Mouse (Mus musculus) midbrain, postnatal 0 days (tissue): ENCODE results near the gene Prex1. TPM values are rescaled to one million over a fixed set of nuclear protein-coding genes. Genes with fewer than 3 reads are reported as not detected.

Experiments used
- ATAC-seq: fragments of 200-750 bp; cut with Nextera tagmentation; 2 replicates; pipeline ENCODE4 v1.8.0; 2017; ENCODE audit warnings: moderate number of reproducible peaks, mild to moderate bottlenecking, moderate TSS enrichment, moderate library complexity; ENCODE audit not compliant: low FRiP score
- DNase-seq: peaks from one replicate; pipeline ENCODE4 v3.0.0-alpha.2; 2015; ENCODE audit warnings: low spot score
- H3K27ac ChIP-seq: fragments of 300-500 bp; sonication (generic); 2 replicates; pipeline ENCODE4 v1.5.1; 2014; ENCODE audit warnings: low read depth, mild to moderate bottlenecking, low read length, mixed read lengths
- H3K27me3 ChIP-seq: fragments of 300-500 bp; sonication (generic); 2 replicates; pipeline ENCODE4 v1.6.1; 2014; ENCODE audit warnings: low read length, control low read depth, mixed read lengths; ENCODE audit not compliant: insufficient read depth
- H3K36me3 ChIP-seq: fragments of 300-500 bp; sonication (generic); 2 replicates; pipeline ENCODE4 v1.6.1; 2014; ENCODE audit warnings: low read length, control low read depth, mixed read lengths; ENCODE audit not compliant: insufficient read depth
- H3K4me1 ChIP-seq: fragments of 300-500 bp; sonication (generic); 2 replicates; pipeline ENCODE4 v1.6.1; 2014; ENCODE audit warnings: mild to moderate bottlenecking, control low read depth, antibody characterized with exemption, low read length, mixed read lengths; ENCODE audit not compliant: insufficient read depth
- H3K4me2 ChIP-seq: fragments of 300-500 bp; sonication (generic); 2 replicates; pipeline ENCODE4 v1.6.1; 2014; ENCODE audit warnings: low read depth, mild to moderate bottlenecking, low read length, mixed read lengths; ENCODE audit not compliant: poor library complexity, severe bottlenecking
- H3K4me3 ChIP-seq: fragments of 300-500 bp; sonication (generic); 2 replicates; pipeline ENCODE4 v1.5.1; 2014; ENCODE audit warnings: low read depth, mild to moderate bottlenecking, low read length, moderate library complexity
- H3K9ac ChIP-seq: fragments of 300-500 bp; sonication (generic); replicated peaks from 2 replicates; pipeline ENCODE4 v1.6.1; 2014; ENCODE audit warnings: mild to moderate bottlenecking, low read length, moderate library complexity, mixed read lengths; ENCODE audit not compliant: poor library complexity, severe bottlenecking
- H3K9me3 ChIP-seq: fragments of 300-500 bp; sonication (generic); 2 replicates; pipeline ENCODE4 v1.6.1; 2016; ENCODE audit warnings: low read length, control low read depth
- CTCF ChIP-seq: IDR thresholded peaks from 2 replicates; pipeline ENCODE4 v1.5.1; 2016; ENCODE audit warnings: antibody characterized with exemption, mild to moderate bottlenecking
- WGBS: fragments of 180-500 bp; shearing (Covaris S2); extraction: QIAGEN DNeasy Blood & Tissue Kit; methylation state at CpG from one replicate; pipeline ENCODE4 v1.1.7; 2014; 5-methylcytosine and 5-hydroxymethylcytosine counted together
- polyA plus RNA-seq: library from polyadenylated mRNA; unstranded; fragments of >200 nt; fragmentation: Nextera tagmentation; extraction: Ambion mirVana; gene quantifications from 2 replicates; pipeline ENCODE4 v1.2.1, GENCODE M21; 2015
- total RNA-seq: library from RNA; depleted of rRNA; stranded (reverse); fragments of >200 nt; gene quantifications from 2 replicates; pipeline ENCODE4 v1.2.3, GENCODE M21; 2014

The Prex1 gene
- total and polyA plus RNA-seq, 2 experiments from 2014 or later, result 17.4 to 53.8 TPM

GRCm38 (mm10) chr2:166666175-166666574 lies 47.5 kb downstream of the Prex1 start:
- no peak for TF ChIP-seq CTCF
- DNase-seq, result no peak
- no peaks in the 10 kb centered on the region for H3K27me3 ChIP-seq

GRCm38 (mm10) chr2:166665244-166665922 lies 48.2 kb downstream of the Prex1 start:
- Histone ChIP-seq H3K9me3 (no peaks in the 10 kb centered on the region), H3K4me3 (no peak overlapping the region), H3K4me1 (peaks cover 8% of the 10 kb centered on the region; the same call in 1 of the 2 replicates), H3K27ac (no peak overlapping the region), H3K4me2 (no peak overlapping the region), H3K9ac (no peak overlapping the region), H3K36me3 (no peaks in the 10 kb centered on the region), H3K27me3 (no peaks in the 10 kb centered on the region)
- TF ChIP-seq CTCF, result no peak
- ATAC-seq (no peak), DNase-seq (no peak)
- WGBS, result 76% methylated on average over 6 of the region's 6 CpGs

More at GRCm38 (mm10) chr2:166666175-166666574, 47.5 kb downstream of the Prex1 start:
- WGBS, result 89% methylated on average over 13 of the region's 13 CpGs
- no peaks in the 10 kb centered on the region for H3K36me3 ChIP-seq
- no peak for ATAC-seq
- H3K27ac ChIP-seq, result no peak overlapping the region
- no peak overlapping the region for H3K9ac ChIP-seq
- no peak overlapping the region for H3K4me3 ChIP-seq
- H3K9me3 ChIP-seq, result no peaks in the 10 kb centered on the region
- H3K4me2 ChIP-seq, result no peak overlapping the region
- H3K4me1 ChIP-seq, result peaks cover 8% of the 10 kb centered on the region; the same call in 1 of the 2 replicates

GRCm38 (mm10) chr2:166664506-166664905 lies 49.1 kb downstream of the Prex1 start:
- Histone ChIP-seq H3K4me1 (peaks cover 8% of the 10 kb centered on the region; the same call in 1 of the 2 replicates), H3K9me3 (no peaks in the 10 kb centered on the region), H3K9ac (no peak overlapping the region), H3K27me3 (no peaks in the 10 kb centered on the region), H3K4me2 (no peak overlapping the region), H3K27ac (0 out of 2 replicates have a peak overlapping the region, but pooled peaks have one; percentile 3), H3K36me3 (no peaks in the 10 kb centered on the region), H3K4me3 (no peak overlapping the region)
- DNase-seq (no peak), ATAC-seq (no peak)
- WGBS, result 65% methylated on average over 15 of the region's 15 CpGs
- TF ChIP-seq CTCF, result no peak

GRCm38 (mm10) chr2:166663250-166663961 lies 50.2 kb downstream of the Prex1 start:
- H3K4me1 ChIP-seq, result peaks cover 8% of the 10 kb centered on the region; the same call in 1 of the 2 replicates
- no peak overlapping the region for H3K4me3 ChIP-seq
- H3K27me3 ChIP-seq, result no peaks in the 10 kb centered on the region
- DNase-seq, result peak; percentile 51
- H3K9ac ChIP-seq, result no peak overlapping the region
- TF ChIP-seq CTCF, result no peak
- no peaks in the 10 kb centered on the region for H3K9me3 ChIP-seq
- peak; percentile 67; the same call in 1 of the 2 replicates for ATAC-seq
- no peak overlapping the region for H3K4me2 ChIP-seq
- no peak overlapping the region; the same call in 1 of the 2 replicates for H3K27ac ChIP-seq
- WGBS, result 59% methylated on average over 9 of the region's 9 CpGs
- H3K36me3 ChIP-seq, result no peaks in the 10 kb centered on the region

GRCm38 (mm10) chr2:166662595-166663160 lies 51.0 kb downstream of the Prex1 start:
- Histone ChIP-seq H3K9me3 (no peaks in the 10 kb centered on the region), H3K27ac (peak overlapping the region; percentile 55; the same call in 1 of the 2 replicates), H3K4me2 (no peak overlapping the region), H3K36me3 (no peaks in the 10 kb centered on the region), H3K4me1 (peaks cover 8% of the 10 kb centered on the region; the same call in 1 of the 2 replicates), H3K27me3 (no peaks in the 10 kb centered on the region), H3K9ac (no peak overlapping the region), H3K4me3 (no peak overlapping the region)
- ATAC-seq (peak; percentile 38), DNase-seq (peak; percentile 24)
- WGBS, result 60% methylated on average over 6 of the region's 6 CpGs
- no peak for TF ChIP-seq CTCF
